Mouse (Mus musculus): ENCODE measurements around the gene N4bp1.

N4bp1 gene

DNA sequence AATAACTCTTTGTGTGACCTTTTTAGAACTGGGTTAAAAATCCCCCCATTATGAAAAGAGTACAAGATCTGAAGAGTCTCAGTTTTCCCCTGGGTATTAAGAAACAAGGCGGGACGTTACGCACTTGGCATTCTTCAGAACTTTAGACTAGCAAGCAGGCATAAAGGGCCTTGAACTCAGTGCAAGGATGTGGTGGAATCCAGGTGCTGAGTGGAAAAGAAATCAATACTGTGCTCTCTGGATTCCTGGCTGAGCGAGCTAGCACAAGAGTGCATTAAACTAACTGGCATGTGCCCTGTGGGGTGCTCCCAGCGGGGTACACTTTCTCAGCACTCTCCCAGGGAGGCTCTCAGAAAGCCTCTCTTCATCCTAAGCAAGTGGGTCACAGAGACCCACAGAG lies 122.3 kb downstream of the N4bp1 start:
- DNase-seq (ENCODE audit: low spot score): no peak

DNA sequence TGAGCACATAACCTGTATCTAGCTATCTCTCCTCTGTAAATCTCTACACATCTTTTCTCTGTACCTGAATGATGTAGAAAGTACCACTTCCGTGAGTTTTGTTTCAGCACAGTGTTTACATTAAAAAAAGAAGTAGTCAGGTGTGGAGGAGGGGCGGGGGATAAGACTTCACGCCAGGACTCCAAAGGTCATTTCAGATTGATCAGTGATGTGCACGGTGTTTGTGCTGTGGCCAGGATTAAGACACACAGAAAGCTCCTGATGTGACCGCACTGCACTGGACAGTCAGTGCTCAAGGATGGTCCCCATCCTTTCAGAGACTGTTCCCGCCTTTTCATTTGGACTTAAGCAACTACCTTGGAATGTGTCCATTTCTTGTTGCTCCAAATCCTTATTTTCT lies 124.3 kb downstream of the N4bp1 start:
- DNase-seq (ENCODE audit: low spot score): no peak

DNA sequence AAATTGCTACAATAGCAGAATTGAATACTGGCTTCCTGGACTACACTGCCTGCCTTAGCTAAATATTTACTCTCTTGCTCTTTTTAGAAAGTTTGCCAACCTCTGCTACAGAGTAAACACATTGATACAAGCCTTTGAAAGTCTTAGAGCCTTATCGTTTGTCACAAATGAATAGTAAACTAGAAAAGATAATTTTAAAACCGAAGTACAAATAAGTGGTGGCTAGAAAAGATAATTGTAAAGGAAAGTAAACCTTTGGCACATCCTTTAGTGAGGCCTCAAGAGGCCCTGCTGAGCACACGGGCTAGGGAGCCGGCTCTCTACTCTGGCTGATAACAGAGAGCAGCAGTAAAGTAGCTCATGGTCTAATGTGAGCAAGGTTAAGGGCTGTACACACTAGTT lies 126.0 kb downstream of the N4bp1 start:
- no peak for DNase-seq (ENCODE audit: low spot score)

DNA sequence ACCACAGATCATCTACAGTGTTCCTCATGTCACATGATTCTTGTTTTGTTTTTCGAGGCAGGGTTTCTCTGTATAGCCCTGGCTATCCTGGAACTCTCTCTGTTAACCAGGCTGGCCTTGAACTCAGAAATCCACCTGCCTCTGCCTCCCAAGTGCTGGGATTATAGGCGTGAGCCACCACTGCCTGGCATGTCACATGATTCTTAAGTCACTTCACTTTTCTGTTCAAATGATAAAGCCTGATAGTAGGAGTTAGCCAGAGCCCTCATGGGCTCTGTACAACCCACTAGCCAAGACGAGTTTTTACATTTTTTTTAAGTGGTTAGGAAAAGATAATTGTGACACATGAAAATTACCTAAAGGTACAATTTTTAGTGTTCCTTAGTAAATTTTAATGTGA lies 126.4 kb downstream of the N4bp1 start:
- no peak for DNase-seq (ENCODE audit: low spot score)
